Mouse (Mus musculus) forebrain, embryonic 11.5 days (tissue): ENCODE measurements around the gene Dtx3. TPM values are rescaled to one million over a fixed set of nuclear protein-coding genes. Genes with fewer than 3 reads are reported as not detected.

Experiments
- ATAC-seq: fragments of 200-750 bp; cut with Nextera tagmentation; replicated peaks from 2 replicates; pipeline ENCODE4 v1.8.0; 2017; ENCODE audit warnings: moderate TSS enrichment; ENCODE audit not compliant: low FRiP score
- DNase-seq: peaks from one replicate; pipeline ENCODE4 v3.0.0-alpha.2; 2017; ENCODE audit warnings: low spot score
- H3K27ac ChIP-seq: fragments of 300-500 bp; sonication (generic); 2 replicates; pipeline ENCODE4 v1.5.1; 2014; ENCODE audit warnings: low read depth, low read length
- H3K27me3 ChIP-seq: fragments of 300-500 bp; sonication (generic); 2 replicates; pipeline ENCODE4 v1.6.1; 2014; ENCODE audit warnings: mild to moderate bottlenecking, low read length, mixed read lengths; ENCODE audit not compliant: control insufficient read depth, insufficient read depth
- H3K36me3 ChIP-seq: fragments of 300-500 bp; sonication (generic); 2 replicates; pipeline ENCODE4 v1.6.1; 2014; ENCODE audit warnings: mild to moderate bottlenecking, low read length, moderate library complexity, mixed read lengths; ENCODE audit not compliant: control insufficient read depth, insufficient read depth
- H3K4me1 ChIP-seq: fragments of 300-500 bp; sonication (generic); replicated peaks from 2 replicates; pipeline ENCODE4 v1.6.1; 2014; ENCODE audit warnings: low read length, mixed read lengths; ENCODE audit not compliant: control insufficient read depth, insufficient read depth
- H3K4me2 ChIP-seq: fragments of 300-500 bp; sonication (generic); 2 replicates; pipeline ENCODE4 v1.6.1; 2014; ENCODE audit warnings: low read depth, mild to moderate bottlenecking, low read length, moderate library complexity, mixed read lengths; ENCODE audit not compliant: severe bottlenecking
- H3K4me3 ChIP-seq: fragments of 300-500 bp; sonication (generic); 2 replicates; pipeline ENCODE4 v1.5.1; 2014; ENCODE audit warnings: low read depth, low read length
- H3K9ac ChIP-seq: fragments of 300-500 bp; sonication (generic); 2 replicates; pipeline ENCODE4 v1.6.1; 2014; ENCODE audit warnings: low read length
- H3K9me3 ChIP-seq: fragments of 300-500 bp; sonication (generic); 2 replicates; pipeline ENCODE4 v1.6.1; 2016; ENCODE audit warnings: low read length, mixed read lengths; ENCODE audit not compliant: control insufficient read depth
- WGBS: fragments of 180-500 bp; shearing (Covaris S2); extraction: QIAGEN DNeasy Blood & Tissue Kit; methylation state at CpG from one replicate; pipeline ENCODE4 v1.1.7; 2014; 5-methylcytosine and 5-hydroxymethylcytosine counted together
- polyA plus RNA-seq: library from polyadenylated mRNA; unstranded; fragments of >200 nt; fragmentation: Nextera tagmentation; extraction: Ambion mirVana; gene quantifications from 2 replicates; pipeline ENCODE4 v1.2.1, GENCODE M21; 2014

The Dtx3 gene
- polyA plus RNA-seq, 1 experiment from 2014 or later: 157 TPM

- no peak for DNase-seq
- Histone ChIP-seq H3K4me1 (no peaks in the 10 kb centered on the region; the same call in 1 of the 2 replicates), H3K4me2 (no peak overlapping the region), H3K9ac (0 out of 2 replicates have a peak overlapping the region, but pooled peaks have one; percentile 20), H3K9me3 (no peaks in the 10 kb centered on the region), H3K4me3 (no peak overlapping the region), H3K27me3 (no peaks in the 10 kb centered on the region), H3K36me3 (no peaks in the 10 kb centered on the region), H3K27ac (no peak overlapping the region)
- whole genome bisulfite sequencing: 73% methylated on average over 8 of the region's 8 CpGs
- ATAC-seq: no peak
Observed at GRCm38 (mm10) chr10:127226318-127226895, 30.9 kb upstream of the Dtx3 start.

- ATAC-seq: no peak
- Histone ChIP-seq H3K4me1 (no peaks in the 10 kb centered on the region; the same call in 1 of the 2 replicates), H3K4me2 (no peak overlapping the region), H3K27me3 (no peaks in the 10 kb centered on the region), H3K9me3 (no peaks in the 10 kb centered on the region), H3K4me3 (no peak overlapping the region), H3K27ac (no peak overlapping the region), H3K9ac (no peak overlapping the region), H3K36me3 (no peaks in the 10 kb centered on the region)
- 32% methylated on average over 10 of the region's 10 CpGs for WGBS
- DNase-seq: no peak
Observed at GRCm38 (mm10) chr10:127225732-127226131, 30.2 kb upstream of the Dtx3 start.

- H3K4me3 ChIP-seq: no peak overlapping the region
- DNase-seq (no peak), ATAC-seq (no peak)
- 28% methylated on average over 6 of the region's 6 CpGs for WGBS
- no peak overlapping the region for H3K27ac ChIP-seq
- H3K9ac ChIP-seq: no peak overlapping the region
- no peaks in the 10 kb centered on the region for H3K9me3 ChIP-seq
- no peaks in the 10 kb centered on the region for H3K27me3 ChIP-seq
- no peaks in the 10 kb centered on the region for H3K36me3 ChIP-seq
- H3K4me1 ChIP-seq: no peaks in the 10 kb centered on the region; the same call in 1 of the 2 replicates
- H3K4me2 ChIP-seq: no peak overlapping the region
Observed at GRCm38 (mm10) chr10:127225213-127225612, 29.7 kb upstream of the Dtx3 start.

GRCm38 (mm10) chr10:127218339-127218738 lies 22.8 kb upstream of the Dtx3 start:
- ATAC-seq: no peak
- no peaks in the 10 kb centered on the region for H3K36me3 ChIP-seq
- H3K27ac ChIP-seq: no peak overlapping the region
- 89% methylated on average over 2 of the region's 2 CpGs for WGBS
- H3K4me2 ChIP-seq: no peak overlapping the region
- H3K4me3 ChIP-seq: no peak overlapping the region
- H3K9me3 ChIP-seq: no peaks in the 10 kb centered on the region
- no peaks in the 10 kb centered on the region for H3K4me1 ChIP-seq
- DNase-seq: no peak
- H3K27me3 ChIP-seq: no peaks in the 10 kb centered on the region
- H3K9ac ChIP-seq: no peak overlapping the region

GRCm38 (mm10) chr10:127217177-127217576 lies 21.6 kb upstream of the Dtx3 start:
- H3K36me3 ChIP-seq: no peaks in the 10 kb centered on the region
- no peak overlapping the region for H3K27ac ChIP-seq
- no peak for DNase-seq

GRCm38 (mm10) chr10:127216456-127216855 lies 20.9 kb upstream of the Dtx3 start:
- H3K27ac ChIP-seq: no peak overlapping the region
- WGBS: 94% methylated on average over 11 of the region's 11 CpGs

More at GRCm38 (mm10) chr10:127217177-127217576, 21.6 kb upstream of the Dtx3 start:
- H3K4me3 ChIP-seq: no peak overlapping the region
- no peak overlapping the region for H3K9ac ChIP-seq
- ATAC-seq: no peak
- H3K9me3 ChIP-seq: no peaks in the 10 kb centered on the region
- H3K4me2 ChIP-seq: no peak overlapping the region
- H3K27me3 ChIP-seq: no peaks in the 10 kb centered on the region
- no peaks in the 10 kb centered on the region for H3K4me1 ChIP-seq

GRCm38 (mm10) chr10:127214422-127214803 lies 18.9 kb upstream of the Dtx3 start:
- Histone ChIP-seq H3K27ac (no peak overlapping the region), H3K4me3 (no peak overlapping the region), H3K9me3 (no peaks in the 10 kb centered on the region), H3K4me2 (no peak overlapping the region), H3K9ac (no peak overlapping the region), H3K27me3 (no peaks in the 10 kb centered on the region), H3K36me3 (no peaks in the 10 kb centered on the region), H3K4me1 (peaks cover 7% of the 10 kb centered on the region; the same call in 1 of the 2 replicates)
- ATAC-seq (no peak), DNase-seq (no peak)
- WGBS: 56% methylated on average over 1 of the region's 1 CpGs

More at GRCm38 (mm10) chr10:127216456-127216855, 20.9 kb upstream of the Dtx3 start:
- Histone ChIP-seq H3K4me1 (peaks cover 3% of the 10 kb centered on the region; the same call in 1 of the 2 replicates), H3K36me3 (no peaks in the 10 kb centered on the region), H3K4me3 (no peak overlapping the region), H3K9ac (no peak overlapping the region), H3K9me3 (no peaks in the 10 kb centered on the region), H3K27me3 (no peaks in the 10 kb centered on the region), H3K4me2 (no peak overlapping the region)
- ATAC-seq (no peak), DNase-seq (no peak)

- Histone ChIP-seq H3K27me3 (no peaks in the 10 kb centered on the region), H3K4me2 (no peak overlapping the region), H3K27ac (no peak overlapping the region), H3K9me3 (no peaks in the 10 kb centered on the region), H3K4me3 (no peak overlapping the region), H3K36me3 (no peaks in the 10 kb centered on the region), H3K4me1 (peaks cover 8% of the 10 kb centered on the region; the same call in 1 of the 2 replicates), H3K9ac (no peak overlapping the region)
- whole genome bisulfite sequencing: 83% methylated on average over 13 of the region's 13 CpGs
- ATAC-seq (no peak), DNase-seq (no peak)
Observed at GRCm38 (mm10) chr10:127213704-127214421, 18.3 kb upstream of the Dtx3 start.
